ENCODE assay signal across 8 mouse cellular contexts in genomic region chr8:95426781-95427281, GRCm38 (mm10). TPM values are rescaled to one million over a fixed set of nuclear protein-coding genes. Genes with fewer than 3 reads are reported as not detected.
DNase-seq lines count a peak whose midpoint lies in the region; ATAC-seq and TF ChIP-seq lines count a peak whose summit lies in the region.

No protein-coding gene starts in this region.

- intact Hi-C loops in heart, postnatal 10 days (cut with DNase I), result loop anchor here (1.0 to 5.0 kb wide), 2 partner anchors 35 to 75 kb away; partner anchors contain the start of gene Mmp15

- ATAC-seq in lung, embryonic 16.5 days (ENCODE audit: low read depth), result peak; percentile 48

- no peak for TF ChIP-seq CTCF in kidney, adult 2 months (conservative IDR thresholded peaks at IDR 0.05; ENCODE audit: insufficient read depth, insufficient read length, low read depth, low read length)

- peak; percentile 59 for DNase-seq in kidney, adult 2 months
- DNase-seq in kidney, postnatal 4 days, result no peak
- DNase-seq in cerebellum, postnatal 25 days, result peak; percentile 34 to 37
- DNase-seq in heart, postnatal 10 days, result peak; percentile 71 to 72
- peak; percentile 48 for DNase-seq in telencephalon, adult 2 months (ENCODE audit: low read depth, low spot score)
- DNase-seq in thymus, postnatal 36 days, result no peak
- DNase-seq in c-Kit-positive CD71-positive TER-119-positive erythroid progenitor cells, embryonic 14.5 days (ENCODE audit: low spot score), result no peak

- no peak overlapping the region for H3K9ac ChIP-seq in lung, embryonic 16.5 days (ENCODE audit: low read length)

- H3K27me3 ChIP-seq in kidney, adult 2 months (replicated peaks; ENCODE audit: control insufficient read depth, insufficient read depth, low read length), result no peaks in the 10 kb centered on the region
- H3K27me3 ChIP-seq in lung, embryonic 16.5 days (ENCODE audit: control insufficient read depth, insufficient read depth, low read depth, low read length), result no peaks in the 10 kb centered on the region

- H3K36me3 ChIP-seq in kidney, adult 2 months (ENCODE audit: control insufficient read depth, insufficient read depth, low read length), result no peaks in the 10 kb centered on the region; the same call in 1 of the 2 replicates
- H3K36me3 ChIP-seq in lung, embryonic 16.5 days (ENCODE audit: control insufficient read depth, insufficient read depth, low read length), result no peaks in the 10 kb centered on the region; the same call in 1 of the 2 replicates

- no peak for TF ChIP-seq POLR2A in kidney, adult 2 months (IDR thresholded peaks at IDR 0.05; ENCODE audit: low read depth, low read length)

- no peaks in the 10 kb centered on the region for H3K9me3 ChIP-seq in lung, embryonic 16.5 days (ENCODE audit: control insufficient read depth, low read length)

- H3K27ac ChIP-seq in kidney, adult 2 months (ENCODE audit: insufficient read depth, low read depth, low read length), result 0 out of 2 replicates have a peak overlapping the region, but pooled peaks have one; percentile 41
- peak overlapping the region; percentile 95 for H3K27ac ChIP-seq in lung, embryonic 16.5 days (ENCODE audit: low read length)

- H3K4me3 ChIP-seq in kidney, adult 2 months (ENCODE audit: insufficient read depth, low read depth, low read length), result no peak overlapping the region
- no peak overlapping the region for H3K4me3 ChIP-seq in lung, embryonic 16.5 days (ENCODE audit: low read length)

- WGBS in kidney, adult 2 months, result 36% methylated on average over 2 of the region's 2 CpGs
- WGBS in lung, embryonic 16.5 days, result 11% methylated on average over 2 of the region's 2 CpGs

- peak overlapping the region; percentile 14; the same call in 1 of the 2 replicates for H3K4me2 ChIP-seq in lung, embryonic 16.5 days (ENCODE audit: low read depth, low read length)

- H3K4me1 ChIP-seq in kidney, adult 2 months (ENCODE audit: control insufficient read depth, insufficient read depth, low read length), result peaks cover 19% of the 10 kb centered on the region
- H3K4me1 ChIP-seq in lung, embryonic 16.5 days (replicated peaks; ENCODE audit: control insufficient read depth, insufficient read depth, low read length), result peaks cover 54% of the 10 kb centered on the region

RNA-seq across cellular contexts. Expression of gene Cfap20, which starts 7.8 kb away (rescaled TPM):
- polyA plus RNA-seq in kidney, adult 2 months (2012; rRNA removed), result 35.7 and 41.2 TPM in 2 replicates
- 10 to 100 TPM; 42.7 to 57.6 TPM for total RNA-seq in heart, postnatal 10 days (2021)
- polyA plus RNA-seq in lung, embryonic 16.5 days (2015; fragmentation: Nextera tagmentation; extraction: Ambion mirVana), result 149 and 156 TPM in 2 replicates

Comparison
In these comparisons a context has a peak if more than half of its experiments do, and no peak if none do; other contexts are left out.
1. DNase-seq: peak in kidney, adult 2 months (single experiment), cerebellum, postnatal 25 days (2 of 2), heart, postnatal 10 days (2 of 2) and telencephalon, adult 2 months (single experiment); none in kidney, postnatal 4 days (0 of 2), thymus, postnatal 36 days (0 of 2) and c-Kit-positive CD71-positive TER-119-positive erythroid progenitor cells, embryonic 14.5 days (single experiment).